Mouse (Mus musculus) layer of hippocampus, postnatal 10 days (tissue): ENCODE measurements at regions not wholly inside any gene's neighbourhood (a gene's known extent, or its start where the extent isn't known, plus 50 kb on each side); places are given as distances from the start of the nearest gene placed in this dataset.

Source experiments
- DNase-seq, 2 experiments: peaks; one replicate each; pipeline ENCODE4 v3.0.0; 2021; ENCODE audit warnings: low spot score in 2 of 2

DNA sequence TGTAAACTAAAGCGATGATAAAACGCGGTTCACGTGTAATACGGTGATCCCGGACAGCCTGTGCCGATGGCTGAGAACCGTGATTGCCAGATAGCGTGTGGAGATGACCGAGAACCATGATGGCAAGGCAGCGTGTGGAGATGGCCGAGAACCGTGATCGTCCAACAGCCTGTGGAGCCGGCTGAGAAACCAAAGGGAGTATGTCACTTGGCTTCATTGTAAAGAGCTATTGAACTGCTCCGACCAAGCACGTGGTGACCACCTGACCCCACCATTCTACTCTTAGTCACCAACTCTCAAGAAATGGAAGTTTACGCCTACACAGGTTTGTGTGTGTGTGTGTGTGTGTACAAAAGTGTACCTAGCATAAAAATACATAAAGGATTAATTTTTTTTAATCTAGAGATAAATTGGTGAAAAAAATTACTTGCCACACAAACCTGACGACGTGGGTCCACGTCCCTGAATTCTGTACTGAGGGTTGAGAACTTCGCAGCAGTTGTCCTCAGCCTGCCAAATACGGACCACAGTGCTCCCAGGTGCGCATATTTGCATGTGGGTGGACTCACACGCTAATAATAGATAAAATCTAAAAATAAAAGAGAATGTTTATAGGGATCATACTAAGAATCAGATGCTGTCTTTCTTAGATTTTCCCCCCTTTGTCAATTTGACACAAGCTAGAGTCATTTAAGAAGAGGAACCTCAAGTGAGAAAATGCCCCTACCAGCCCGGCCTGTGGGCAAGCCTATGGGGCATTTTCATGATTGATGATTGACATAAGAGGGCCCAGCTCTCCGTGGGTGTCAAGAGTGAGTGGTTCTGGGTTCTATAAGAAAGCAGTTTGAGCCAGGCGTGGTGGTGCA lies 56.6 kb upstream of the Mef2a start:
- DNase-seq: no peak

DNA sequence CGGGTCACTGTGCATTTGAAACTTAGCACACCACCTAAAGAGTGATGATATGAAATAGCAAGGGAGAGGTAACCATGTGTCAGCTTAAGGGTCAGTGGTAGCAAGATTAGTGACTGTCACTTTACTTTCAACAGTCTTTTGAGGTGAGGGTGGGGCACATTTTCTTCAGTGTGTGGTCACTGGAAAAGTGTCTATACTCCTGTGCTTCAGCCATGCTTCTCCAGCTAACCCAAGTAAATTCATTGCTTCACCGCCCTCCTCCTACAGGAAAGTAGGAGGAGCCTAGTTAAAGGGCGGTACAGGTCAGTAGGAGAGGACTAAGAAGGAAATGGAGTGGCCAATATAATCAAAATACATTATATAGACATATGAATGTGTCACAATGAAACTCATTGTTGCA lies 55.7 kb upstream of the Mef2a start:
- DNase-seq: no peak

DNA sequence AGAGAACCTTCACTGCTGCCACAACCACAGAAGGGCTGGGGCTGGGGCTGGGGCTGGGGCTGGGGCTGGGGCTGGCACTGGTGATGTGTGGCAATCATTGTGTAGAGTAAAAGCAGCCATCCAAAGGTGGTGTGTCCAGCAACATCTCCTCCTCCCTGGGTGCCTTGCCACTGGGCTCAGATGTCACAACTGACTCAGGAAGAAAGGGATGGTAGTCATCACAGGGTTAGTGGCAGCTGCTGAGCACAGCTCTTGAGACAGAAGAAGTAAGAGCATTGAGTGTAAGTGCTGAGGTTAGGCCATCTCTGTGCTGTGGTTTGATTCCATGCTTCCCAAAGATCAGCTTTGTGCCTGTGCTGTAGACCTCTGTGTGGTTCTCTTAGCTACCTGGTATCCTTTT lies 53.4 kb upstream of the Mef2a start:
- DNase-seq: no peak

- no peak for DNase-seq
Measured at GRCm38 (mm10) chr7:67425581-67425980, 52.9 kb upstream of the Mef2a start.

DNA sequence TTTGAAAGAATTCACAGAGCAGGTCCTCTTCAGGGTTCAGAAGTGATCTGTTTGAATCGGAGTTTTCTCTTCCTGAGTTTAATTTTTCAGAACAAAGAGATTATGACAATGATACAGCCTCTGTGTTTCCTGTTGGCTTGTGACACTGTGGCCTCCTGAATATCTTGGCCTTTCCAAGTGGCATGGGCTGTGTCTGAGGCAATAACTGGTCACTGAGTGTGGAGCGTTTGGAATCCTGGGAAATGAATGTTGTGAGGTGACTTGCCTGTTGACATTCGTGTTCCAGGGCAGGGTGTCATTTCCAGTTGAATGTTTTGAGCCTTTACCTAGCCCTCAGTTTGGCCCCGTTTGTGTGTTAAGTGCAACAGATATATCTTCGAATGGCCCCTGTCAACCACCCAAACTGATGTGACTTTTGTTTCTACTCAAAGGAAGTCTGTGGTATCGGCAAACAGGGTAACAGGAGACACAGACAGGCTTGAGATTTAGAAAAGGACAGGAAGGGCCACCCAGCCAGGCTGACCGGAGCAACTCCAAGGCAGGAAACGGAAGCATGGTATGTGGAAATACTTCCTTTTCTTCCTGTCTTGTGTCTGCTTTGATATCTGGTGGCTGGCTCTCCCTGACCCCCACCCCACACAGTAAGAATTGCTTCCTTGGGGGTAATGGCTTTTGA lies 52.3 kb upstream of the Mef2a start:
- no peak for DNase-seq
